Mouse (Mus musculus) left cerebral cortex, postnatal 14 days (tissue): ENCODE results near the gene Cdc45. TPM values are rescaled to one million over a fixed set of nuclear protein-coding genes. Genes with fewer than 3 reads are reported as not detected.
"Not testable (repeated sequence)": the region's sequence is repeated elsewhere in the genome, so short reads cannot be mapped to it uniquely, and the experiment has no call there.

Experiments
- DNase-seq, 2 experiments: peaks; one replicate each; pipeline ENCODE4 v3.0.0; 2021 to 2022; ENCODE audit warnings: low spot score in 2 of 2, mixed read lengths in 1 of 2
- intact Hi-C: fragments of 180-260 bp; cut with DNase I; formaldehyde crosslinking; loops from one replicate; pipeline ENCODE4 v1.15.1; 2025
- long read RNA-seq, 2 experiments: library from polyadenylated mRNA; stranded (forward); transcript quantifications; one replicate each; pipeline ENCODE4 v2.0.0; 2021
- total RNA-seq, 2 experiments: library from RNA; stranded (reverse); gene quantifications; 2 replicates each; pipeline ENCODE4 v1.2.3; 2021

Cdc45 gene
- 1 to 10 TPM; 2.7 to 3.1 TPM for total RNA-seq
- long read RNA-seq, experiment 1, partial matches to known transcripts: 7 of 9 reads
- long read RNA-seq, experiment 1, other reads (novel, unspliced or antisense): 2 of 9 reads
- long read RNA-seq, experiment 2, partial matches to known transcripts: 4 of 7 reads
- long read RNA-seq, experiment 2, other reads (novel, unspliced or antisense): 3 of 7 reads

DNA sequence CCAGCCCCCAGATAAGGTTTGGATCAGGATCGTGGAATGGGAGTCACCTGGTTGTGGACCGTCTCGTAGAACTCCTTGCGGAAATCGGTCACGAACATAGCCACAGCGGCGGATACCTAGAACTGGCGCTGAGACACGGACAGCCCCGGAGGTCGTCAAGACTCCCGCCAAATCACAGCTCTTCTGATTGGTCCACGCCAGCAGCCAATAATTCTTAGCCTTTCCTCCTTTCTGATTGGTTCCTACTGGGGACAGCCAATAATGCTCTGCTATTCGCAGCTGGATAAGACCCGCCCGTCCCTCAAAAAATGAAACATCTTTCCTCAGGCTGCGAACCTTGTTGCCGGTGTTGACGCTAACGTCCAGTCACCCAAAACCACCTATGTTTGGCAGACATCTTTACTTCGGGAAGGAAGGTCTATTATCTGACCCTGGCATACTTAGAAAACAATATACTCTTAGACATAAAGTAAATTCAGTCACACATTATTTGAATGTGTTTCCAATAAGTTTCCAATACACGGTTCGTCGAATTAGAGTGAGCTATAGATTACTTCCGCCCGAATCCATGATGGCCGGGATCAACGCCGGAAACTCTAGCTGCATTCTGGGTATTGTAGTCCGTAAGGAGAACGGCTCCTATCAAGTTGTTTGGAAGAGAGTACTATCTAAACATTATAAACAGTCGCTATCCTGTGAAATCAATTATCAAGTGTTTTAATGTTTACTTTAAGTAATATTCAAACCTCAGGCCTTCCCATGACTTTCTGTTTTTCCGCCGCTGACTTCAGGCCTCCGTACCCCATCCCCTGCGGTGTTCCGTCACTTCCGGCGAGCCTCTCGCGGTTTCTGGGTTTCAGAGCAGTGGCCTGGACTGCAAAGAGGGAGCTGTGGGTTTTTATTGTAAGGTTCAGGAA lies at the start of gene Cdc45, which contains the start of gene Ufd1:
TSS of gene Cdc45 (minus strand) at position 520 of the 917 bp plus-strand sequence.
TSS of gene Ufd1 (plus strand) at position 312 of the 917 bp plus-strand sequence.
- intact Hi-C loops: no loop called here
- DNase-seq: peak; percentile 89 to 96

DNA sequence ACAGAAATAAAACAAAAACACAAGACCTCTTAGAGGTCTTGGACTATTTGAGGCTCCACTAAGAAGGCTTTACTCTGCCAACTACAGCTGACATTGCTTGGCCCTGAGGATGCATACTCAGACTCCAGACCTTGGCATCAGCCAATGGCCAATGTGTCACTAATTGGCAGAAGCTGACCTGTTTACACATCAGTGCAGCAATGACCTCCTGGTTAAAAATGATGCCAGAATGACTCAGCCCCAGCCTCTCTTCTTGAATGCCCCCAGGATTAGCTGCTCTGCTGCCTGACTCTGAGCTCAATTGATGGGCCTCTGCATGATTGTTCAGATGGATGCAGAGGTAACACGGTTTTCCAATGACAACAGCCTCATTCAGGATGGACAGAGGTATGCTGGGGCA lies 48.4 kb upstream of the Cdc45 start:
- intact Hi-C loops: no loop called here
- DNase-seq: no peak

DNA sequence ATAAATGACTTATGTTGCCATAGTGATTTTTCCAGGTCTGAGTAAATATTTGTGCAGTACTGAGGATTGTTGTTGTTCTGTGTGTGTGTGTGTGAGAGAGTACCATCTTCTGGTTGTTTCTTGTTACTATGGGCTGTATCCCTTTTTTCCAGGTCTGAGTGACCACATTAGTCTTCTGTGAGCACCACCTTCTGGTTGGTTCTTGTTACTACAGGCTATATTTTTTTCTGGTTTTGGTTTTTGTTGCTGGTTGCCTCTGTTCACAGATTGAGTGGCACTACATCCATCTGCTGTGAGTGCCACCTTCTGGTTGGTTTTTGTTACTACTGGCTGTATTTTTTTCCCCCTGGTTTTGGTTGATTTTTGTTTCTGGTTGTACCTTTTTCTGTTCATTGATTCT lies 46.8 kb upstream of the Cdc45 start:
- peak; percentile 52 to 94 for DNase-seq
- intact Hi-C loops: no loop called here

DNA sequence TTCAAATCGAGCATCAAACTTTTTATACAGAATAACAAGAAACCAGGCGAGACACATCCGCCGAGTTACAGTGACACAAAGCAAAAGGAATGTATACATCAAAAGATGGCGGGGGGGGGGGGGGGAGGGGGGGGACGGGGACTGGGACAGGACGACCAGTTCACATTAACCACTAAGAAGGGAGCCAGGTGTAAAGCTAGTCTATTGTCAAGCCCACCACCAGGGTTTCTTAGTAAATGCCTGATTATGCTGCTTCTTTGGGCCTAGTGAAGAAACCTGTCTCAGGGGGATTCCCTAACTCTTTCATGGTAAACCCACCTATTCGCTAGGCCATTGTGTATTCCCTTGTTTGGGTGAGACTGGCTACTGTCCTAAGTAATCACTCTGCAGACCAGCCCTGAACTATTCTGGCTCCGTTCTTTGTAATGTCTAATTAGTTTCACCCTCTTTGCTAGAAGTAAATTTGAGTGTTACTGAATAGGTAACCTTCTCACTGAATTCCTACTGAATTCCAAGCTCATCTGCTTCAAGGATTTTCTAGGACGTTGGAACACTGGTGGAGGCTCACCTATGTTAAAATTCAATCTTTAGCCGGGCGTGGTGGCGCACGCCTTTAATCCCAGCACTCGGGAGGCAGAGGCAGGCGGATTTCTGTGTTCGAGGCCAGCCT lies 37.9 kb upstream of the Cdc45 start:
- intact Hi-C loops, DNase-seq: not testable (repeated sequence)

DNA sequence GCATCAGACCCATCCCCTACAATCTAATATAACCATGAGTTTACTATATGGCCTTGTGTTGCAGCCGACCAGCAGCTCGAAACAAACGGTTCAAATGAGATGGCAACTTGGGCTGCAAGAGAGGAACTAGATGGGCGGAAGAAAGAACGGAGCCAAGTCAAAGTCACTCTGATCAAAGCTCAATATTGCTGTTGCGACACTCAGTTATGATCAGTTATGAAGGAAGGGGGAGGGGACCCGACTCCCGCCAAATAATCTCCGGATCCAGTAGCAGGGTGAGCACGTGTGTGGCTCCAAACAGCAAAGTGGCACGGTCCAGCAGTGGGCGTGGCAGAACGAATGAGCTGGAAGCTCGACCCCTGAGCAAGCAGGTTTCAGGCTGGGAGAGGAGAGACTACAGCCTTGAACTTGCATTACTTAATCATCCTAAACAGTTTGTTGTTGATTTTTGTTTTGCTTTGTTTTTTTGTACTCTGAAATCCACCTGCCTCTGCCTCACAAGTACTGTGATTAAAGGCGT lies 34.6 kb upstream of the Cdc45 start:
- intact Hi-C loops: no loop called here
- DNase-seq: no peak

DNA sequence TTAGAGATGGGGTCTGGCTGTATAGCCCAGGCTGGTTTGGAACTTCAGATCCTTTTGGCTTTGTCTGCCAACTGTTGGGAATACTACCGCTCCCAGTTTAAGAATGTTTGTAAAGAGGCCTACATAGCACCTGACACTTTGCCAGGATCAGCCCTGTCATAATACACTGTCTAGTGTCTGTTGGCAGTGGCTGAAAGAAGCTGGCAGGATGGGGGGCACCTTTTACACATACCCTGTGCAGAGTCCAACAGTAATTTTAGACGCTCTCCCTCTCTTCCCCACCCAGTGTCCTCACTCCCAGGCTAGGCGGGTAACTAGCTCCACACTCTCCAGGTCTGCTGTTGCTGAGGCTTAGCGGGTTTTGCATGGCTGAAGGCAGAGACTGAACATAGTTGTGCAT lies 26.6 kb upstream of the Cdc45 start:
- DNase-seq: no peak
- intact Hi-C loops: no loop called here

DNA sequence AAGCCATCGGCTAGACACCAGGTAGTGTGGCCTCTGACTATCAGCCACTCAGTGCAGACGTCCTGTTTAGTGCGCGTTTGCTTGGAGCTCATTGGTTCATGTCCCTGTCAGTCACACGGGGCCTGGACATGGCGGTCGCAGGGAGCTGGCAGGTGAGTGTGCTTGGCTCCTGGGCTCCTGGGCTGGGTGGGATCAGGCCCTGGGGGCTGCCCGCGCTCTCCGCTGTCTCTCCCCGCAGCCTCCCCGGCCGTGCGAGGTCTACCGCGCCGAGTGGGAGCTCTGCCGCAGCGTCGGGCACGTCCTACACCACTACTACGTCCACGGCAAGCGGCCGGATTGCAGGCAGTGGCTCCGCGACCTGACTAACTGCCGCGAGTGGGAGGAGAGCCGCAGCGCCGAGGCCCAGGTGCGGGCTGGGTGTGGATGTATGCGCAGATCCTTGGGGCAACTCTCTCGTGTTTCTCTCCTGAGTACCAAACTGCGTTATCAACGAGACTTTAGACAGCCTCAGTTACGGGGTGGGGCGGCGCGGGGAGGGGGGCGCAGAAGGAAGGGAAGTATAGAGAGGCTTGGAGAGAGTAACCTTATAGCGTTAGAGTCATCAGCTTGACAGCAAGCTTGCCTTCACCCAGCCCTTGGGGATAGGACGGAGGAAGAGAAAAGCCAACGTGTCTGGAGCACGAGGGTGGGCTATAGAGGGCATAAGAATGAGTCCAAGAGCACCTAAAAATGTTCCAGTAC lies 24.9 kb upstream of the Cdc45 start, which contains the start of the genes 2510002D24Rik and Gm28539:
TSS of gene 2510002D24Rik (plus strand) at position 111 of the 741 bp plus-strand sequence.
TSS of gene Gm28539 (plus strand) at position 117 of the 741 bp plus-strand sequence.
- DNase-seq: peak; percentile 94 to 96
- intact Hi-C loops: no loop called here

DNA sequence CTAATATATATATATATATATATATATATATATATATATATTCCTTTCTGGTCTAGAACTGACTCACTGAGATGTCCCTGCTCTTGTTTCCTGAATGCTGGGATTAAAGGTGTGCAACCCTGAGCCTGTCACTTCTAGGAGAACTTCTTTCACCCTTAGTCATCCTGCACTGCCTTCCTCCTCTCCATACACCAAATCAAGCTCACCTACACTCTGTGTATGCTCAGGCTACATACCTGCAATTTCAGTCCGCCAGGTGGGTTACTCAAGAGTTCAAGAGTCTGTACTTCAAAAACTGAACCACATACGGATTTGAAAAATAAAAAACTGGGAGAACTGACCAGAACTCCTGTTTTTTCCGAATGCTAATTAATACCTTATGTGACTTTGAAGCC lies 24.3 kb upstream of the Cdc45 start:
- no peak for DNase-seq
- intact Hi-C loops: no loop called here

DNA sequence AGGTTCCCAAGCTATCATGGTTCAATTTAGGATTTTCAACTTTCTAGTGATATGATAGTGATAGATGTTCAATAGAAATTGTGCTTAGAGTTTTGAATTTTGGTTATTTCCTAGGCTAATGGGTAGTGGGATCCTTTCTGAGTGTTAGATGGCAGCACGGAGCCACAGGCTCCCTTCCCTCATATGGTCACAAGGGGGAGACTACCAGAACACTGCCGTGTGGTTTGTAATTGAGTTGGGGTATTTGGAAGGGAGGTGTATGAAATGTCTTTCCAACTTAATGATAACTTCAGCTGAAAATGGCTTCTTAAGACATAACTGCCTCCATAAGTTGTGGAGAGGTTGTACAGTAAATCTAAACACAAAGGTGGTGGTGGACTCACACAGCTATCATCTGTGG lies 21.7 kb upstream of the Cdc45 start:
- intact Hi-C loops: no loop called here
- DNase-seq: no peak

DNA sequence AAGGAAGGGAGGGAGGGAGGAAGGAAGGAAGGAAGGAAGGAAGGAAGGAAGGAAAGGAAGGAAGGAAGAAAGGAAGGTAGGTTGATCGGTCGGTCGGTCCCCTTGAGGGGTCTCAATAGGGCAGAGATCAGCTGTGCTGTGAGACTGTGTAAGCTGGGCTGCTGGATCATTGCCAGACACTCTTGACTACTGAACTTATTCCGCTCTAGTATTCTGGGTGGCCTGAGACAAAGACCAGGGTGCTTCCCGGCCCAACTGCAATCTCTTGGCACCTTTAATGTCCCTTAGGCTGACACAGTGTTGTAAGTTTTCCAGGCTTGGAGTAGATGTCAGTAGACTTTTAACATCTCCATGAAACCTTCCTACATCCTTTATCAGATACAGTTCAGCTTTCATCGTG lies 17.3 kb upstream of the Cdc45 start:
- no peak for DNase-seq
- intact Hi-C loops: no loop called here

DNA sequence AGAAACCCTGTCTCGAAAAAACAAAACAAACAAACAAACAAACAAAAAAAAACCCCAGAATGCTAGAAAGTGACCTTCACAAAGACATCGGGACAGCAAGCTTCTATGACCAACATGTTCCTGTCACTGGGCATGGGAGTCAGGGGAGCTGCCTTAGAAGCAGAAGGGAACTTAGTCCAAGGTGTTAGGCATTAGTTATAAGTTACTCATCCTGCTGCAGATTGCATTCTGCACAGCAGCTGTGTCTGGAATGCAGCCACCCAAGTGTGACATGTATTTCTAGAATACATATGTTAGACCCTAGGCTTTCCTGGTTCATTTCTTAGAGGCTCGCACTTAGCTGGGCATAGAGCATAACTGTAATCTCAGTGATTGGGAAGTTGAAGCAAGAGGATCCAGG lies 16.8 kb upstream of the Cdc45 start:
- intact Hi-C loops: no loop called here
- DNase-seq: no peak

DNA sequence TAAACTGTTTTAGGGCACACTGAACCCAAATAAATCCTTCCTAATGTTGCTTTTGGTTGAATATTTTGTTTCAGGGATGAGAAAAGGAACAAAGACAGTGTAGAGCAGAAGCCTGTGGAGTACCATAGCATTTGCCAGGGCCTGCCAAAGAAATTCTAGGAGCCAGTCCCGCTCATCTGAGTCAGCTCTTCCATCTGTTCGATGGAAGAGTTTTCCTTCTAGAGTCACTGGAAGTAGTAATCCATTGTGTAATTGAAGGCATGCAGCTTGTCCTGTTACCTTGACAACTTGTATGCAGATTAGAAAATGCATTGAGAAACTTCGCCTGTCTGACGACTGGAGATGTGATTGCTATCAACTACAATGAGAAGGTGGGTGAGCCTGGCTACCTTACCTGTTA lies 11.1 kb upstream of the Cdc45 start:
- peak; percentile 28 to 56 for DNase-seq
- intact Hi-C loops: no loop called here

DNA sequence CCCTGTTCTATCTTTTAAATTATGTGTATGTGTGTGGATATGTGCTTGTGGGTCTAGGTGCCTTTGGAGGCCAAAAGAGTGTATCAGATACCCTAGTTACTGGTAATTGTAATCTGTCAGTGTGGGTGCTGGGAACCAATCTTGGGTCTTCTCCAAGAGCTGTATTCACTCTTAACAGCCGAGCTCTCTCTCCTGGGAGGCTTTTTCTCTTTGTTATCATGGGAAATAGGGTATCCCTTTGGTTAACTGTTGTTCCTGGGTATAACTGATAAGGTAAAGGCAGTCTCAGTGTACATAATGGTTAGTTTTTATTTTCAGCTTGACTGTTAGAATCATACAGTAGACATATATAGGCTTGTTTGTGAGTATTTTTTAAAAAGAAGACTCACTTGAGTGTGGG lies 10.6 kb upstream of the Cdc45 start:
- intact Hi-C loops: no loop called here
- DNase-seq: no peak

DNA sequence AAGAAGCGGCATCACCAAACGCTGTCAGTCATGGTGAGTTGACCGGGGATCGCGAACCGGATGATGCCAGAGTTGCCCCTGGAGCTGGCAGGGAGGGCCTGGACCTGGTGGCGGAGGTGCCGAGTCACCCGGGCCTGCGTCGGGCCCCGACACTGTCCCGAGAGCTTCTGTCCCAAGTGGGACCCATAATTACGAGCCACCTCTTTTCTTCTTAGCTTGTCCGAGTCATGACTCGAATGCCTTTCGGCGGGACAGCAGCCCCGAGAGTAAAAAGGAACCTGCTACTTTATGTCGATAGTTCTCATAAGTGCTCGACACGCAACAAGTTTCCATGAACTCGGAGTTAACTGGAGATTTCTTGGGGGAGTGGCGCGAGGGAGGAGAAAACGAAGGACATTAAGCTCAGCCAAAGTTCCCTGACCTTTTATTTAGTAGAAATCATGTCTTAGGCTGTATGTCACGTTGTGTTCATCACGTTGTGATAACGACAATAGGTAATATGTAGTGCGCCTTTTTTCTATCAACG lies 661 bp upstream of the Cdc45 start:
- no peak for DNase-seq
- intact Hi-C loops: no loop called here

DNA sequence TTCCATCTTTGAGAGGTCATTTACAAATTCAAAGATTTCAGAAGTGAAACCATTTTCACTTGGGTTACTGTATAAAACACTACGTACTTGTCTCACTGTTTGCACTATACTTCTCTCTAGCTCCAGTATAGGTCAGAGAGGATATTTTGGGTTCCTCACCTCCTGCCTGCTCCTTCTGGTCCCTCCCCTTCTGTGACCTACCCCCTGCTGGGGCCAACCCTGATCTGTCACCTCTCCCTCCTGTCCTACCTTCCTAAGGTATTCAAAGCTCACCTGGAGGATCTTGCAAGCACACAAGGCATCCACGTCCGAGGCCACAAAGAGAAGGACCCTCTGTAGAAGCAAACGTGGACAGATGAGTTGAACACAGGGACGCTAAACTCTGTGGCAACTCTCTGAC lies 755 bp downstream of the Cdc45 start:
- intact Hi-C loops: no loop called here
- DNase-seq: no peak

DNA sequence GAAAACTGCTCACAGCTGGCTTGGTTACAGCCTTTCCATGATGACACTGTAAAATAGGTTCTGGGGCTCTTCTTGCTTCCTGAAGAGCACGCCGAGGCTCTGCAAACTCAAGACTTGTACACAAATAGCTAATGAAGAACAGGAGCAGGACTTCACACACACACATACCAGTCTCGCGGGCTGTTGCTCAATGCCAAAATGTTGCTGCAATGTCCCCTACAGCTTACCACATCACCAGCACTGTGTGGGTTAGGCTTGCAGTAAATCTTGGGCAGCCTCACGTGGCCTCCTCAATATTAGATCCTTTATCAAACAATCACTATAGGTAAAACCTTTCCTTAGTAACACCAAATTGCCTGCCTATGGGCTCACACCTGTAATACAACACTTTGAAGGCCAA lies 2.8 kb downstream of the Cdc45 start:
- DNase-seq: no peak
- intact Hi-C loops: no loop called here

DNA sequence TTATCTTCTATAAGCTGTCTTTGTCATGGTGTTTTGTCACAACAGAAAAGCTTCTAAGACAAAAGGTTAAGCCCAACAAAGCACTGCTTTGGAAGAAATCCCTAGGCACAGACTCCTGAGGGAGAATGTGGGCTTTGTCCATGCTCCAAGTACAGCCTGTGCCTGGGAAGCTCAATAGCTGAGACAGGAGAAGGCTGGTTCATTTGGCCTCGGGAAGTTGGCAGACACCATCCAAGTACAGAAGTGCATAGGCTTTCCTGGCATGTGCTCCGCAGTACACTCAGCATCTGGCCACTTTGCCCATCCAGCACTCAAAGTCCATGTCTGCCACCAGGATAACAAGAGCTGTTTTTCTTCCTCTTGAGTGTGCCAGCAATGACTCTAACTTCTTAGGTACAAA lies 6.0 kb downstream of the Cdc45 start:
- intact Hi-C loops: no loop called here
- peak in 1 of 2 experiments; percentile 15 for DNase-seq

DNA sequence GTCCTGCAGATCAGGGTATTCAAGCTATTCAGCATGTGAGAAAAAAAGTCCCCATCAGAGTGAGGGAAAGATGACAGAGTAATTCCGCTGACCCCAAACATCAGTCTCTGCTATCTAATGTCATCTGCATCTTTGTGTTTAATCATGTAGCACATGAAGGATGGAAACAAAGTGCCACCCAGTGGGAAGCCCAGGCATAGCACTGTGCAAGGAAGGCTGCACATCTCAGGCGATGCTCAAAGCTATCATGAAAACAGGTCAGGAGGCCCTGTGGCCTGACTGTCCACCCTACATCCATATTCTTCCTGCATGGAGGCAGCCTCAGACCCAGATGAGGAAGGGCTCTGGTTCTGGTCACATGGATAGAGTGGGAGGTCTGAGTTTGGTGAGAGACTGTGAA lies 12.9 kb downstream of the Cdc45 start:
- intact Hi-C loops: loop anchor here (5.0 kb wide), 1 partner anchor 172 kb away; the partner anchor contains the start of genes Gm49601 and Sept5
- peak; percentile 81 to 82 for DNase-seq

DNA sequence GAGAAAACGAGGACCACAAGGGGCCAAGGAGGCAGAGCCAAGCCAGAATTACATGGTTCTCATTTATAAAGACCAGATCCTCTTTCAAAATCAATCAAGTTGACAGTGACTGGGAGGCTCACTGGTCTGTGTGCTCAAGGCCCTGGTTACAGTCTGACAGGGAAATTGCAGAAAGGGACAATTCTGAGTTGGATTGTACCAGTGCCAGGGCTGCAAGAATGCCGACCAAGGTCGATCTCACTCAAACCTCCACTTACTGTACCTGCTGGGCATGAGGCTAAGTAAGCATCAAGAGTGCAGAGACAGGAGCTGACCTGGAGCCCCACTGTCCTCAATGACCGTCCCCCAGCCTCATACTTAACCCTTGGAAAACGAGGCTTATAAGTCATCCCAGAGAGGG lies 13.6 kb downstream of the Cdc45 start:
- intact Hi-C loops: loop anchor here (5.0 kb wide), 1 partner anchor 171 kb away; the partner anchor contains the start of genes Gm49601 and Sept5
- no peak for DNase-seq
